Mouse (Mus musculus) B cell, adult (primary cell): ENCODE measurements around the gene Oas1f. TPM values are rescaled to one million over a fixed set of nuclear protein-coding genes. Genes with fewer than 3 reads are reported as not detected.

Experiments
- total RNA-seq: library from RNA; stranded (reverse); gene quantifications from 4 replicates; pipeline ENCODE4 v1.2.4, GENCODE M21; 2023; ENCODE audit not compliant: inconsistent age

Oas1f gene
- not detected in 4 replicates for total RNA-seq

GRCm38 (mm10) chr5:120847067-120847466 is at the start of gene Oas1f:
Gene Oas1f (plus strand): TSS chr5:120847367.

GRCm38 (mm10) chr5:120811951-120812819 is 35.0 kb upstream of the Oas1f start, which contains the start of gene Oas1c:
Gene Oas1c (minus strand): TSS chr5:120812514.

GRCm38 (mm10) chr5:120861121-120861520 is 14.0 kb downstream of the Oas1f start, which contains the start of gene Oas1h:
Gene Oas1h (plus strand): TSS chr5:120861421.

GRCm38 (mm10) chr5:120887413-120887812 is 40.2 kb downstream of the Oas1f start, which contains the start of gene Oas1g:
Gene Oas1g (minus strand): TSS chr5:120887613.

GRCm38 (mm10) chr5:120906791-120907733 is 59.9 kb downstream of the Oas1f start, which contains the start of gene Oas1a:
Gene Oas1a (minus strand): TSS chr5:120907521.

Other genes with a start within 250 kb of the Oas1f start
- 3.3 to 4.4 TPM (median 4.0 TPM) in 4 replicates for gene Rita1, start 234.8 kb upstream of the Oas1f start, total RNA-seq
- 169 to 181 TPM (median 174 TPM) in 4 replicates for gene Ddx54, start 234.6 kb upstream of the Oas1f start, total RNA-seq
- not detected in 4 replicates for gene Cfap73, start 213.1 kb upstream of the Oas1f start, total RNA-seq
- 39.5 to 56.3 TPM (median 51.7 TPM) in 4 replicates for gene Rasal1, start 198.6 kb upstream of the Oas1f start, total RNA-seq
- gene Dtx1, start 135.4 kb upstream of the Oas1f start, total RNA-seq, result 226 to 261 TPM (median 233 TPM) in 4 replicates
- gene Oas2, start 97.5 kb upstream of the Oas1f start, total RNA-seq, result 4.4 to 13.2 TPM (median 6.7 TPM) in 4 replicates
- gene Oas3, start 69.7 kb upstream of the Oas1f start, total RNA-seq, result 2.2 to 5.3 TPM (median 3.0 TPM) in 4 replicates
- 0.39 to 0.71 TPM (median 0.48 TPM) in 4 replicates for gene Oas1e, start 51.8 kb upstream of the Oas1f start, total RNA-seq
- gene Oas1c, start 34.9 kb upstream of the Oas1f start, total RNA-seq, result 10.8 to 15.9 TPM (median 12.5 TPM) in 4 replicates
- gene Oas1h, start 14.1 kb downstream of the Oas1f start, total RNA-seq, result not detected in 4 replicates
- gene Oas1g, start 40.2 kb downstream of the Oas1f start, total RNA-seq, result not detected in 4 replicates
- gene Oas1a, start 60.2 kb downstream of the Oas1f start, total RNA-seq, result 2.1 to 5.6 TPM (median 3.4 TPM) in 4 replicates
- gene Oas1d, start 67.2 kb downstream of the Oas1f start, total RNA-seq, result not detected in 4 replicates
- not detected in 4 replicates for gene Rph3a, start 162.7 kb downstream of the Oas1f start, total RNA-seq